Mouse (Mus musculus): ENCODE data around the gene Serpina3i.

Serpina3i gene

GRCm38 (mm10) chr12:104293963-104294362, 31.0 kb downstream of the Serpina3i start:
- DNase-seq (ENCODE audit: low read depth): no peak

GRCm38 (mm10) chr12:104298049-104298448, 35.1 kb downstream of the Serpina3i start:
- no peak for DNase-seq (ENCODE audit: low read depth)

DNA sequence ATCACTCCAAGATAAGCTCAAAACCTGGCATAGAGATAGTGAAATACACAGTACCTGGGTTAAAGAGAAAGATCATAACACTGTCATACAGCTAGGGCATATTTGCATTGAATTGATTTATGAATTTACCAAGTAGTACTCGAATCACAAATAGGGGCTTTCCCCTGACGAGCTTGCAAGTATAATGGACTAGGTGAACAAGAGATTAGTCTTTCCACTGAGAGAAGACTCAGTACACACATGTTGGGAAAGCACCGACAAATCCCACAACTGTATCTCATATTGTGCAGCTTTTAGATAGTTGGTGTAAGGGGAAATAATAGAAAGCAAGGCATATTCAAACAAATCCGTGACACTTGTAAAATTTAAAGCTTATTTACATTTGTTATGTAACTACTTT, 43.1 kb downstream of the Serpina3i start:
- no peak for DNase-seq (ENCODE audit: low read depth)

DNA sequence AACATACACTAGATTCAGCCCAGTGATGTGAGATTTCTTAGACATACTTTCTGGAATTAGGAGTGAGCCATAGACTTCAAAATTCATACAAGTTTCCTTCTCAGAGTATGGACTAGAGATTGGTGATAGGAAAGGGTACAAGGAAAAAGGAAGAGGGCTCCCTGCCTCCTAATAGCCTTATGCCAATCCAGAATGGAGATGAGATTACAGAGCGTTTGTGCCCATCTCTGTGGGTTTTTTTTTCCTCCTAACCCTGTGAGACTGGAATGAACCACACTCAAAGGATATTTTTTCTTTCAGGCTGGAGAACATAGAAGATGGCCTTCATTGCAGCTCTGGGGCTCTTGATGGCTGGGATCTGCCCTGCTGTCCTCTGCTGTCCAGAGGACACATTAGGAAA, 51.3 kb downstream of the Serpina3i start, which contains the start of gene Serpina3j:
Gene Serpina3j (plus strand): TSS at position 301 of the 400 bp plus-strand sequence.
- no peak for DNase-seq (ENCODE audit: low read depth)

Measured in naive thymus-derived CD4-positive, alpha-beta T cell, adult 2 months (primary cell).